In genomic region chr6:80760641-80761204, GRCm38 (mm10) we compare ENCODE assay signal across 26 mouse cellular contexts.
A peak's percentile ranks its signal among the peaks of the same experiment; 100 is the strongest.
DNase-seq lines count a peak whose midpoint lies in the region; ATAC-seq and TF ChIP-seq lines count a peak whose summit lies in the region.
"Had no signal": no experiment of that assay in that cellular context is flagged by ENCODE, and none has a peak within 500 bp of the region (broad histone marks: within the 10 kb centered on the region; RNA-seq: fewer than 3 reads in every experiment).

No protein-coding gene starts in this region.

- H3K9ac ChIP-seq in kidney, embryonic 15.5 days = no peak overlapping the region
- H3K9ac ChIP-seq in lung, embryonic 16.5 days (ENCODE audit: low read length) = no peak overlapping the region
- H3K9ac ChIP-seq: embryonic facial prominence, embryonic 12.5 days; embryonic facial prominence, embryonic 15.5 days; forebrain, postnatal 0 days; hindbrain, embryonic 12.5 days; hindbrain, embryonic 15.5 days had no signal

- peak; percentile 83 for ATAC-seq in kidney, embryonic 15.5 days (replicated peaks; ENCODE audit: low FRiP score)
- peak; percentile 47; the same call in 1 of the 2 replicates for ATAC-seq in lung, embryonic 16.5 days (ENCODE audit: low read depth)
- ATAC-seq: forebrain, embryonic 14.5 days; forebrain, postnatal 0 days; Patski had no signal

- H3K4me1 ChIP-seq in kidney, embryonic 15.5 days = 0 out of 2 replicates have a peak, but pooled peaks cover 3% of the 10 kb centered on the region
- H3K4me1 ChIP-seq in kidney, adult 2 months (ENCODE audit: control insufficient read depth, insufficient read depth, low read length) = no peaks in the 10 kb centered on the region
- no peaks in the 10 kb centered on the region for H3K4me1 ChIP-seq in lung, embryonic 16.5 days (replicated peaks; ENCODE audit: control insufficient read depth, insufficient read depth, low read length)
- H3K4me1 ChIP-seq: embryonic facial prominence, embryonic 12.5 days; embryonic facial prominence, embryonic 15.5 days; hindbrain, embryonic 12.5 days; hindbrain, embryonic 15.5 days had no signal

- H3K27me3 ChIP-seq in kidney, embryonic 15.5 days = no peaks in the 10 kb centered on the region
- H3K27me3 ChIP-seq in kidney, adult 2 months (replicated peaks; ENCODE audit: control insufficient read depth, insufficient read depth, low read length) = no peaks in the 10 kb centered on the region
- H3K27me3 ChIP-seq in lung, embryonic 16.5 days (ENCODE audit: control insufficient read depth, insufficient read depth, low read depth, low read length) = no peaks in the 10 kb centered on the region
- H3K27me3 ChIP-seq: CH12.LX; embryonic facial prominence, embryonic 12.5 days; embryonic facial prominence, embryonic 15.5 days; hindbrain, embryonic 12.5 days; hindbrain, embryonic 15.5 days; Patski had no signal

- no peaks in the 10 kb centered on the region for H3K36me3 ChIP-seq in kidney, embryonic 15.5 days
- H3K36me3 ChIP-seq in kidney, adult 2 months (ENCODE audit: control insufficient read depth, insufficient read depth, low read length) = no peaks in the 10 kb centered on the region
- no peaks in the 10 kb centered on the region for H3K36me3 ChIP-seq in lung, embryonic 16.5 days (ENCODE audit: control insufficient read depth, insufficient read depth, low read length)
- H3K36me3 ChIP-seq: embryonic facial prominence, embryonic 12.5 days; embryonic facial prominence, embryonic 15.5 days; G1E; hindbrain, embryonic 12.5 days; hindbrain, embryonic 15.5 days had no signal

- TF ChIP-seq POLR2A in kidney, adult 2 months (IDR thresholded peaks at IDR 0.05; ENCODE audit: low read depth, low read length) = no peak

- H3K4me2 ChIP-seq in kidney, embryonic 15.5 days = no peak overlapping the region
- H3K4me2 ChIP-seq in lung, embryonic 16.5 days (ENCODE audit: low read depth, low read length) = no peak overlapping the region
- H3K4me2 ChIP-seq: embryonic facial prominence, embryonic 12.5 days; embryonic facial prominence, embryonic 15.5 days; heart, embryonic 11.5 days; hindbrain, embryonic 12.5 days; hindbrain, embryonic 15.5 days had no signal

- H3K4me3 ChIP-seq in kidney, embryonic 15.5 days (replicated peaks) = no peak overlapping the region
- no peak overlapping the region for H3K4me3 ChIP-seq in kidney, adult 2 months (ENCODE audit: insufficient read depth, low read depth, low read length)
- no peak overlapping the region for H3K4me3 ChIP-seq in lung, embryonic 16.5 days (ENCODE audit: low read length)
- H3K4me3 ChIP-seq: embryonic facial prominence, embryonic 12.5 days; embryonic facial prominence, embryonic 15.5 days; gastrocnemius, adult 2 months; hindbrain, embryonic 12.5 days; hindbrain, embryonic 15.5 days had no signal

- no peak for TF ChIP-seq CTCF in kidney, adult 2 months (conservative IDR thresholded peaks at IDR 0.05; ENCODE audit: insufficient read depth, insufficient read length, low read depth, low read length)

- H3K9me3 ChIP-seq in kidney, embryonic 15.5 days (replicated peaks) = no peaks in the 10 kb centered on the region
- H3K9me3 ChIP-seq in lung, embryonic 16.5 days (ENCODE audit: control insufficient read depth, low read length) = no peaks in the 10 kb centered on the region
- H3K9me3 ChIP-seq: embryonic facial prominence, embryonic 12.5 days; embryonic facial prominence, embryonic 15.5 days; hindbrain, embryonic 12.5 days; hindbrain, embryonic 15.5 days had no signal

- DNase-seq in kidney, postnatal 36 days = no peak
- DNase-seq in kidney, postnatal 4 days = peak; percentile 5
- DNase-seq in kidney, adult 2 months = no peak
- no peak for DNase-seq in lung, postnatal 14 days
- DNase-seq: adrenal gland, adult 2 months; adrenal gland, postnatal 14 days; B cell, adult 2 months; cerebellum, adult 11 months; cerebellum, adult 2 months; cerebellum, adult 9-11 months; cerebellum, postnatal 25 days; forebrain, postnatal 0 days; gastrocnemius, adult 2 months; gastrocnemius, postnatal 14 days; heart, adult 11 months had no signal

- no peak overlapping the region for H3K27ac ChIP-seq in kidney, embryonic 15.5 days
- H3K27ac ChIP-seq in kidney, adult 2 months (ENCODE audit: insufficient read depth, low read depth, low read length) = no peak overlapping the region
- H3K27ac ChIP-seq in lung, embryonic 16.5 days (ENCODE audit: low read length) = no peak overlapping the region
- H3K27ac ChIP-seq: embryonic facial prominence, embryonic 12.5 days; embryonic facial prominence, embryonic 15.5 days; gastrocnemius, adult 2 months; hindbrain, embryonic 12.5 days; hindbrain, embryonic 15.5 days had no signal

- WGBS in kidney, embryonic 15.5 days = 49% methylated on average over 5 of the region's 5 CpGs
- 44% methylated on average over 5 of the region's 5 CpGs for WGBS in kidney, adult 2 months
- WGBS in lung, embryonic 16.5 days = 55% methylated on average over 5 of the region's 5 CpGs

Comparison
In these comparisons a context has a peak if more than half of its experiments do, and no peak if none do; other contexts are left out.
1. DNase-seq: peak in kidney, postnatal 4 days (2 of 2); none in kidney, postnatal 36 days (0 of 2), kidney, adult 2 months (single experiment) and lung, postnatal 14 days (single experiment).